Mouse (Mus musculus) megakaryocyte, embryonic 14.5 days (primary cell): ENCODE data around the gene Cpsf4.

Experiments
- FLI1 ChIP-seq: IDR thresholded peaks from 2 replicates; pipeline ENCODE4 v1.6.1; 2012; ENCODE audit warnings: low read length, inconsistent platforms, mixed read lengths
- GATA1 ChIP-seq: IDR thresholded peaks from 3 replicates; pipeline ENCODE4 v1.6.1; 2012; ENCODE audit warnings: mixed read lengths, low read length, inconsistent platforms, borderline replicate concordance

GRCm38 (mm10) chr5:145214679-145215078, 47.7 kb downstream of the Cpsf4 start:
- no peak for TF ChIP-seq GATA1
- no peak for TF ChIP-seq FLI1
